Mouse (Mus musculus) gonadal fat pad, adult 2 months (tissue): ENCODE results near the gene Hook2. TPM values are rescaled to one million over a fixed set of nuclear protein-coding genes. Genes with fewer than 3 reads are reported as not detected.

ENCODE experiments used
- DNase-seq: peaks from one replicate; pipeline ENCODE4 v3.0.0-alpha.2; 2012; ENCODE audit warnings: low read depth
- polyA plus RNA-seq: library from polyadenylated mRNA; depleted of rRNA; stranded (reverse); fragments of >200 nt; gene quantifications from 2 replicates; pipeline ENCODE4 v1.2.3, GENCODE M21; 2012; rRNA removed

Gene Hook2
- polyA plus RNA-seq = 16.5 and 24.7 TPM in 2 replicates

DNA sequence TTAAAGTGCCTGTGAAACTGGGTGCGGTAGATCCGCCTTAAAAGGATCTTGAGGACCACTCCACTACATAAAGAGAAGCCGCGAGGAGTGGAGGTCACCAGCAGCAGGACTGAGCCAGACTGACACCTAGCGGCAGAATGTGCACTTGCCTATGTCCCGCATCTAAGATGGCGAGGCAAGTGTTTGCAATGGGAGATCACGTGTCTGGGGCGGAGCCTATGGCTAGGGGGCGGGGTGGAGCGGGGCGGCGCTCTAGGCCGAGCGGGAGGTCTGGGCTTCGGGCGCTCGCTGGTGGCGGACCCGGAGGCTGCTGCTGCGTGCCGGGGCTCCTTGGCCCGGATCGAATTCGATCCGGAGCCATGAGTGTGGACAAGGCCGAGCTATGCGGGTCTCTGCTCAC lies at the start of gene Hook2:
Hook2 (plus strand) TSS at position 255 of the 400 bp plus-strand sequence.
- no peak for DNase-seq

DNA sequence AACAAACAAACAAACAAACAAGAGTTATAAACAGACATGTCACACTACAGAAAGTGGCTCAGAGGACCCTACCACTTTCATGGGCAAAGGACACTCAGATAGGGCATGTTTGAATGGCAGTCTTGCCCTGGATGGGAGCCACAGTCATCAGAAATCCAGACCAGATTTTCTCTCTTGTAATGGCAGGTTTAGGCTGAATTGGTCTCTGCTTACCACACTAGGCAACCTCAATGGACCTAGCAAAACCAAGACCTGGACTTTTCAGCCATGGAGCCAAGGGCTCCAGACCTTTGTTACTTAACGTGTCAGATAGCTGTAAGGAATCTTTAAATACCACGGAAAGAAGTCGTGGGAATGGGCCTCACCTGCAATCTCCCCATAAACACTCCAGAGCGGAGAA lies 46.7 kb upstream of the Hook2 start:
- no peak for DNase-seq

DNA sequence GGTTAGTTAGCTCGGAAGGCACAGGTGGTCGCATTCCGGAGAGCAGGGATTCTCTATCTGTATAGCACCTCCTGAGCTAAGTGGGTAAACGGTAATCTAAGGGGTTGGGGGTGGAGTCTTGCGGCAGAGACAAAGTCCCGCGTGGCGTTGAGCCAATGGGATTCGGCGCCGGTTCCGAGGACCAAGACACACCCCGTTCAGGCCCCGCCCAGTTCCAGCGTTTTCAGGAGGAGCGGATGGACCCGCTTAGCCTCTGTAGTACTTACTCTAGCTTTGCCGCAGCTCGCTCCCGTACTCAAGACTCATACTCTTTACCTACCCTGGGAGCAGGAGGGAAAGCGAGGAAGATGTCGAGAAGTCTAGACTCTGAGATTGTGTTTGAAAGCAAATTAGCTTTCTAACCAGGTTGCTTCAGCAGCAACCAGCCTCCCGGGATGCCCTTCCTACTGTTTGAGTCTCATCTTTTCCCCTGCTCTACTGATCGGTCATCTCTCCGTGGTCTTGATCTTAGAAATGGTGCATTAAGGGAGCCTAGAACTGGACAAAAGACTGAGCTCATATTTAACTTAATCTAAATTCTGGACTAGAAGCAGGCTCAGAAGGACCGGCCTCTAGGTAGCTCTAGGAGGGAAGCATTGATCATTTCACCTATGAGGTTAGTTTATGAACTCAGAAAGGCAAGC lies 45.8 kb upstream of the Hook2 start:
- no peak for DNase-seq

GRCm38 (mm10) chr8:84945235-84945632 lies 45.2 kb upstream of the Hook2 start:
- DNase-seq = no peak

DNA sequence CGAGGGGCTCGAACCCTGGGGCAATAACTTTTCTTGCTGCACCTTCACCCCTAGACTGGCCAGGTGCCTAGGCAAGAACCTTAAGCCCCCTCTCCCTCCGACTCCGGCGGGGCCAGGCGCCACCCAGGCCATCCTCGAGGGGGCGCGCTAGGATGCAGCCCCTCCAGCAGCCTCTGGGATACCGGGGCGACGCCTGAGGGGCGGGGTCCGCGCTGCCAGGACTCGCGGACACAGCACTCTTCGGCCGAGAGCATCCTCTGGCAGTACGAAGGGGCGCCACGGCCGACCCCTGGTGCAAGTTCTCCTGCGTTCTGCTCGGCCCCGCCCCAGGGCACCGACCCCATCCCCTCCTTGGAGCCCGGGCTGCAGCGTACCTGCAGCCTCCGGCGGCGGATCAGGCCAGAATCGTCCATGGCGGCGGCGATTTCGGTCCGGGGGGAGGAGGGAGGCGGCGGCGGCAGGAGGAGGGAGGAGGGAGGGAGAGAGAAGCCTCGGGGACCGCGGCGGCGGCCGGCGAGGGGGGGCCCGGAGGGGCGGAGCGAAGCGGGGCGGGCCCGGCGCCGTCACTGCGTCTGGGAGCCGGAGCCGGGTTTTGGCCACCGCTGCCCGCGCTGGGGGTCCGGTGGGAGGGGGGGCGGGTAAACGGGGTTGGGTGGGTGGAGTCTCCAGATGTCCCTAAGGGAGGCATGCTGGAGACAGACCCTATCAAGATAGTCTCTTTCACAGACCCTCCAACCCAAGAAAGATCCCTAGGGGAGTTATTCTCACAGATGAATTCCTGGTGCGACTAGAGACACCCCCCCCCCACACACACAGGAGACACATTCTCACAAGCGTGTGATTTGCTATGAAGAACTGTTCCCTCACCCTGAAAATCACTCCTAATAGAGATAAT lies 44.5 kb upstream of the Hook2 start:
- DNase-seq = no peak

GRCm38 (mm10) chr8:84946528-84947240 lies 43.7 kb upstream of the Hook2 start, which contains the start of gene Rtbdn:
Gene Rtbdn, plus strand, starts transcription at chr8:84946991.
- DNase-seq = no peak

DNA sequence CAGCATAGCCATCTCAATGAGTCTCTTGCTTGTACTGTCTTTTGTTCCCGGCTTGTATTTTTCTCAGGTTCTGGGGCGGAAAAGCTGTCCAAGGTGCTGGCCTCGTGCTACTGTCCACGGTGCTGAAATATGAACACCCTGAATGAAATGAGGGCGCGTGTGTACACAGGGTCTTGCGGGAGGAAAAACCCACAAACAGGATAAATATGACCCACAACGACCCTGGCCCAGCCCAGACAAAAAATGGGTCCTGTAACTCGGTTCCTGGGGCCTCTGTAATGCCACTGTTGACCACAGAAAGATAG lies 43.2 kb upstream of the Hook2 start:
- DNase-seq = no peak

DNA sequence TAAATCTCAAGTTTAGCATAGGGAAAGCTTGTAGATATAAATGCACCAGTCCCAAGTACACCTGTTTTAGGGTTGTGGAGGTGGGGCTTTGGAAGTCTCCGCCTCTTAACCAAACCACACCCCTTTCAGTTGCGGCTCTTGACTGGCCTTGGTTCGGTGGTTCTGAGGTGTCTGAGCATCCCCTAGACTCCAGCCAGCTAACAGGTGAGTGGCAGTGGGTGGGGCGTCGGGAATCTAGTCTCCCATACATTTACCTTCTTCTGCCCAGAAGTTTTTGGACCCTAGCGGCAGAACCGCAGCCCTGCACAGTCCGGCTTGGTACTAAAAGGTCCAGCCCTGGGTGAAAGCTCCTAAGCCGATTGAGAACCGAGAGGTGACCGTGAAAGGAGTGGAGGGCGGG lies 40.6 kb upstream of the Hook2 start:
- no peak for DNase-seq

DNA sequence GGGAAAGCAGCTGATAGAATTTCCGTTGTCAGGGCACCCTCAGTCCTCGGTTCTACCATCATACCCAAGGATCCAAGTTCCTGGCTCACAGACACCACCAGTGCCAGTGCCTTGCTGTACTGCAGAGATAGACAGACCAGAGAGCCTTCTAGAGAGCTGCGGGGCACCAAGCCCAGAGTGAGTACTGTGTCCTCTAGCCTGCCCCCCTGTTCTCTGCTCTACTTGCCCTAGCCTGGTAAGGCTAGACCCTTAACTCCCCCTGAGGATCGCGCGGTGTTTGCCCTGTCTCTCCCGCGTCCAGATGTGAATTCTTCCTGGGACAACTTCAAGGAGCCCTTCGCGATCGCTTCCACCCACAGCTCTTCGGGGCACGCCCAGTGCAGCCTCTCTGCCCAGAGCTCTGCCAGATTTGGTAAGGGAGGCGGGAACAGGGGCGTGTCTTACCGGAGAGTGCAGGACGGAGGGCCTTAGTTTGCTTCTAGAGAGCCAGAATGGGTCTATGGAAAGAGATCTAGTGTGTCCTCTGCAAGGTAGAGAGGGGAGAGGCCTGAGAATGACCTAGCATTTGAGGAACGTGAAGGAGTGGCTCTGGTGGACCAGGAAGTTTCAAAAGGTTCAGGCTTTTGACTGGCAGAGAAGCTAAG lies 37.7 kb upstream of the Hook2 start:
- no peak for DNase-seq

GRCm38 (mm10) chr8:84956768-84957167 lies 33.6 kb upstream of the Hook2 start:
- no peak for DNase-seq

GRCm38 (mm10) chr8:84959811-84960210 lies 30.6 kb upstream of the Hook2 start:
- no peak for DNase-seq

- no peak for DNase-seq
These were observed 26.5 kb upstream of the Hook2 start for GRCm38 (mm10) chr8:84963952-84964351.

- no peak for DNase-seq
These were observed 24.6 kb upstream of the Hook2 start for GRCm38 (mm10) chr8:84965731-84966291.

- no peak for DNase-seq
These were observed 23.8 kb upstream of the Hook2 start for GRCm38 (mm10) chr8:84966603-84967002.

DNA sequence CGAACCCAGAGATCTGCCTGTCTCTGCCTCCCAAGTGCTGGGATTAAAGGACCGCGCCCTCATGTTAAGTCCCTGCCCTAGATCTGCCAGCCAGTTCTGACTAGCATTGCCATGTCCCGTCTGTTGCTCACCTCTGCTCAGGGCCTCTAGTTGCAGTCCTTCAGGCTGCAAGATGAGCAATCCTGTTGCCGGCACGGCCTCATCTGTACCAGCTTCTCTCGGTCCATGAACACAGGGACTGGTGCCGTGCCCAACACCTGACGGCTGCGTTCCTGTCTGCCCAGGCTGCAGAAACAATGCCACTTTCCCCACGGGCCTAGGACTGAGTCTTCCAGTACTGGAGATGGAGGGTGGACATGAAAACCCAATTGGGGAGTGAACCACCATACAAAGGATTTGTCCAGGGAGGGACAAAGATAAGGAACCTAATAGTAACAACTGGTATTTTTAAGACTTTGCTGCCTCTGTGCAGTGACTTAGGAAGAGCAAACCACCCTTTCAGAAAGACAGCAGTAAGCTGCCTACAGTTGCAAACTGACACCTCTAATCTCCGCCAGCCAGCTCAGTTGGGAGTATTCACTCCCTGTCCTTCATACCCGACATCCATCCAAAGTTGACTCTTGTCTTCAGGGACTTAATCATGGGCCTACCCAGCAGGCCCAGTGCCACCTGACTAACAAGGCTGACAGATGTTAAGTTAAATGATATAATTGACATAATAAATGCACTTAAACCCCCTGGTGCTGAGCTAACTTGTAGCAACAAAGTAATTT lies 22.7 kb upstream of the Hook2 start:
- DNase-seq = no peak

DNA sequence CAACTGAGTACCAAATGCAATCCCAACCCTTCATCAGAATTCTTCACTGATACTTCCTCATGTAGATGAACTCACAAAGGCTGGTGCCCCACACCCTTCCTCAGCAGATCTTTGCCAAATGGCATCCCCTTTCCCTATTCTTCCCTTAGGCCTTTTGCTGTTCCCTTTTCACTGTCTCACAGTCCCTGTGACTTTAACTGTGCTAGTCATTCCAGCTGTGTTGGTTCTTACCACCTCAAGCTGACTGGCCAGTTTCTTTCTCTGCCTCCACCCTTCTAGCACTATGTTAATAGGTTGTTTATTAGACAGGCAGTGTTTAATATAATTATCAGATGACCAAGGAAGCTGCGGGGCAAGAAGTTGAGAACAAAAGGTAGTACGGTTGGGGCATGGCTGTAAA lies 21.8 kb upstream of the Hook2 start:
- no peak for DNase-seq

GRCm38 (mm10) chr8:84969241-84970134 lies 20.9 kb upstream of the Hook2 start, which contains the start of the genes Gm49661, Prdx2 and Rnaseh2a:
Gene Gm49661, minus strand, starts transcription at chr8:84969433.
Gene Prdx2, plus strand, starts transcription at chr8:84969587.
Gene Rnaseh2a, minus strand, starts transcription at chr8:84969767.
- no peak for DNase-seq

GRCm38 (mm10) chr8:84970135-84970790 lies 20.1 kb upstream of the Hook2 start:
- no peak for DNase-seq

- DNase-seq = no peak
These were observed 19.5 kb upstream of the Hook2 start for GRCm38 (mm10) chr8:84970913-84971312.
